Mouse (Mus musculus) thymus, postnatal 4 days (tissue): ENCODE results near the gene Zfp868.
"Not testable (repeated sequence)": the region's sequence is repeated elsewhere in the genome, so short reads cannot be mapped to it uniquely, and the experiment has no call there.

Experiments
- DNase-seq: peaks from one replicate; pipeline ENCODE4 v3.0.0; 2021

Zfp868 gene

DNA sequence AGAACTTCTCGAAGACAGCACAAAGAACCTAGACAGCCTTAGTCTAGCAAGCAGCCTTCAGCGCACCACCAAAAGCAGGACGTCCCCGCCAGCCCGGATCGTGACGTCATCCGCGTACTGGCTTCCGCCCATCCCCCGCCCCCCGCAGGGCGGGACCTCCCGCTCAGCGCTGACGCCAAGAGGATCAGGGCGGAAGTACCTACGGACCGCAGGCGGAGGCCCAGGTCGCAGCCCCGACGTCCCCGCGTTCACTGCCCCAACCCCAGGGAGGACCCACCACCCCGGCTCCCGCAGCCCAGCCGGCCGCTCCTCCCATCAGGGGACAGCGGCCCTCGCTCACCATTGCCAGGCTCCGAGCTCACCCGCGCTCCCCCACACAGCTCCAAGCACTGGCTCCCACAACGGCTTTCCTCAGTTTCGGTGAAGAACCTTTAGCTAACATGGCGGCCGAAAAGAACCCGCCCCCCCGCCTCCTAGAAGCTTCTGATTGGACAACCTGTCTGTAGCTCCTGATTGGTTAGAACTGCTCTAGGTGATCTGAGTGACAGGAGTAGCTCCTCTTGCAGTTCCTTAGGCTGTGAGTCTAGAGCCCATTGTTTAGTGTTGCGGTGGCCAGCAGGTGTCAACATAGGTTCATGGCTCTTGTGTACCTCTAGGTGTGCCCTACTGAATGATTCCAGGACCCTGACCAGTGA is at the start of gene Zfp868:
TSS of gene Zfp868 (minus strand) at position 454 of the 695 bp plus-strand sequence.
- peak; percentile 100 for DNase-seq

DNA sequence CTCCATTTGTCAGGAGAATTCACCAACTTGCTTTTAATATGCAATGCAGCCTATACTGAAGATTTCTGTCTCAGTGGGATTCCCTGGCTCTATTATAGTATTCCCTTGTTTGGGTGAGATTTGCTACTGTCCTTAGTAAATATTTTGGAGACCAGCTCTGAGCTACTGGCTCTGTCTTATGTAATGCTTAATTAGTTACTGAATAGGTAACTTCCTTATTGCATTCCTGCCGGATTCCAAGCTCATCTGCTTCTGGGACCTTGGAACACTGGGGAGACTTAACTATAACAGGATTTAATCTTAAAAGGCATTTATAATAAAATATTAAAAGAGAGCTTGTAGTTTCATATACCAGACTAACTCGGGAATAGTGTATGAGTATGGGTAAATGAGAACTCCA is 39.7 kb upstream of the Zfp868 start:
- not testable (repeated sequence) for DNase-seq

DNA sequence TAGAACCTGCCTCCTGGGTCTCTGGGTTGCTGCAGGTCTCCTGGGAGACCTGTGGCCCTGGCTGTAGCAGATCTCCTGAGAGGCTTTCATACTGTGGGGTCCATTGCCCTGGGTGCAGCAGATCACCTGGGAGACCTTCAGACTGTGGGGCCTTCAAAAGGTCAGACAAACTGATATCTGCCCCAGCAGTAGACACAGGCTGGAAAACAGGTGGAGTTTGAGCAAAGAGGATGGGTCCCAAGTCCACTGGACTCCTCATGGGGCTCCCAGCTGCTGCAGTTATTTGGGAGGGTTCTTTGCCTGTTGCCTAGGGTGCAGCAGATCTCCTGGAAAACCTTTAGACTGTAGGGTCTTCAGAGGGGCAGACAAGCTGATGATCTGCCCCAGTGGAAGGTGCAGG is 35.9 kb upstream of the Zfp868 start:
- DNase-seq, result no peak

- peak; percentile 85 for DNase-seq
Observed at GRCm38 (mm10) chr8:69654358-69654981, 29.1 kb upstream of the Zfp868 start, which contains the start of gene Zfp964. Gene Zfp964, plus strand, starts transcription at chr8:69654479.

DNA sequence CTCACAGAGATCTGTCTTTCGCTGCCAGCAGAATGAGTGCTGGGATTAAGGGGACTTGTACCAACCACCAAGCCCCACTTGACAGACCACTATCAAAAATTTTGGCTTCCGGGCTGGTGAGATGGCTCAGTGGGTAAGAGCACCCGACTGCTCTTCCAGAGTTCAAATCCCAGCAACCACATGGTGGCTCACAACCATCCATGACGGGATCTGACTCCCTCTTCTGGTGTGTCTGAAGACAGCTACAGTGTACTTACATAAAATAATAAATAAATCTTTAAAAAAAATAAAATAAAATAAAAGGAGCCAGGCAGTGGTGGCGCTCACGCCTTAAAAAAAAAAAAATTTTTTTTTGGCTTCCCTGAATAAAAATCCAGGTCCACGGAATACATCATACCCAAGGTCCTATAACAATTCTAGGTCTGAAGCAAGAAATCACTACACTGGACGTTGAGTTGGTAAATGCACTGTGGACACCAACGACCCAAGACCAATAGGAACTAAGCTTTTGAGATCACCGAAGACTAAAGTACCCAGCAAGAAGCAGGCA is 28.5 kb upstream of the Zfp868 start:
- no peak for DNase-seq

- DNase-seq, result no peak
Observed at GRCm38 (mm10) chr8:69618078-69618477, 7.3 kb downstream of the Zfp868 start.

- DNase-seq, result peak; percentile 39
Observed at GRCm38 (mm10) chr8:69614687-69615086, 10.7 kb downstream of the Zfp868 start.

DNA sequence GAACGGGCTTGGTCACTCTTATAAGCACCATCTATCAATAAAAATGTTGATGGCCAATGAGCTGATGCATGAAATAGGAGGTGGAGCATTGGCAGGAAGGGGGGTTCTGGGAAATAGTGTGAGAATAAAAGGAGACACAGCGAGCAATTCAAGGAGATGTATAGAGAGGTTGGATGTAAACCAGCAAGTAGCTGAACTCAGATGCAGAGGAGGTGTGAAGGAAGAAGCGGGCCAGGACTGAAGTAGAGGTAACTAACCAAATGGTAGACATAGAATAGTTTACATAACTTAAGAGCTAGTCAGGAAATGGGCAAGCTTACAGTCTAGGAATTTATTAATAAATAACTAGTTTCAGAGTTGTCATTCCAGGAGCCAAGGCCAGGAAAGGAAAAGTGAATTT is 27.8 kb downstream of the Zfp868 start:
- not testable (repeated sequence) for DNase-seq

DNA sequence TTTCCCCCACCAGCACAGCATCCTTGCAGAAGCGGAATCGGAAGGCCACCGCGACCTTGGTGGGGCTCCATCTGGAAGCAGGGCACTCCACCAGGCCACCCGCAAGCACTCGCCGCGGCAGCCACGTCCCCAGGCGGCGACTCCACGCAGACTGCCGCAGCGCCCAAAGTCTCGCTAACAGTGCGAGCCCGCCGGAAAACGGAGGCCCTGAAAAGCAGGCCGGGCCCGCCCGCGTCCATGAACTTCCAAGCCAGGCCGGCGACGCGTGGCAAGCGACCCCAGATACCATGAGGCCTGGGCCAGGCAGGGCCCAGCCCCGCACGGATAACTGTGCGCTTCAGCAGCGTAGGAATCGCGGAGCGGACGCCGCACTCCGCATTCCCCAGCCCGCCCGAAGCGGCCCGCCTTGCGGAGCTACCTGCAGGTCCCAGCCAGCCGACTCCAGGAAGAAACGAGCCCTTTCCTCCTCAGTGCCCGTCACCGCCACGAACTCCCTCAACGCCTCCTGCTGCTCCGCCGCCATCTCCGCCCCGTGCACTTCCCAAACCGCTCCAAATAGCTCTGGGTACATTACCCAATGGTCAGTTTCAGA is 40.6 kb downstream of the Zfp868 start:
- peak; percentile 38 for DNase-seq

DNA sequence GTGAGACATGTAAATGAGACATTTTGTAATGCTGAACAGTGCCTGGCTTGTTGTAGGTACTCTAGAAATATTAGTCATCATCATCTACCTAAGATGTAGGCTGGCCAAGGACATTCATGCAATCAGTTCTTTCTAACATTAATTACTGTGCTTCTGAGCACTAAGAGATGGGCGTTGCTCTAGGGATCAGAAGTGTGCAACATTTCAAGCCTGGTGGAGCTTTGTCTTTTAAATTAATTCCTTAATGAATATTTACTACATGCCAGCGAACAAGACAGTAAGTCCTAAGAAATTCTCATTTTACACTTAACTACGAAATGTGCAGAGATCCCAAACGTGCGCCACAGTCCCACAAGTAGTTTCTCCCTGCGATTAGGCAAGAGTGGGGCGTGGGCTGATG is 41.1 kb downstream of the Zfp868 start:
- DNase-seq, result not testable (repeated sequence)
